Mouse (Mus musculus): Measurements from ENCODE around the gene Uhmk1. TPM values are rescaled to one million over a fixed set of nuclear protein-coding genes. Genes with fewer than 3 reads are reported as not detected.
A peak's percentile ranks its signal among the peaks of the same experiment; 100 is the strongest.

The Uhmk1 gene
- total and polyA plus RNA-seq, 3 experiments: 22.7 to 32.5 (median 25.0) TPM

DNA sequence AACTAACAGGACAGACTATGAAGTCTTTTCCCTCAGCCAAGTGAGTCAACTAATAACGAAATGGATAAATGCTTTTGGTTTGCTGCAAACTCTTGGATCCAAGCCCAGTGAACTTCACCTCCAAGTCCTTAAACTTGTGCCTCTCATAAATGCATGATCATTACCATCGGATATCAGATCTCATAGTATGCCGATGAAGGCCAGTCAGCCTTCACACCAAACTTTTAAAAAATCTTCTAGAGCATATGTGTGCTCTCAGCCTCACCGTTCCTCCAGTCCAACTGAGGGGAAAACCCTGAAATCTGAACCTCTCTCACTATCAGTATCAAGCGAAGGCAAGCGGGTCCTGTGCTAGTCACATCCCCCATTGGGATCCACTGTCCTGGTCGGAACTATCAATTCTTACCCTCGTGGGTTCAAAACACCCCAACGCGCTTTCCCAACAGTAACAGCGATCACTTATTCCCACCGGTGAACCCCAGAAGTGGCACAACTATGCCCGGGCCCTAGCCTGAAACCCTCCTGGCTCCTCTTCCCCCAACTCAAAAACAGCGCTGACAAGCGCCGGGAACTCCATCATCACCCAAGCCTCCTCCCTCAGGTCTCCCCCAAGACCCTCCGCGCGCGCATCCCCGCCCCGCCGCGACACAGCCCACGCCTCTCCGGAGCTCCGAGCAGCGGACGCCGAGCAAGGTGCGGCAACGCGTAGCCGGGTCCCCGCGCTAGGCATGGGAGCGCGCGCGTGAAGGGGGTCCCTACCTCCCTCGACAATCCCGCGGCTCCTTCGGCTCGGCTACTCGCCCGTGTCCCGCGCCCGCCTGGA is 41.0 kb downstream of the Uhmk1 start:
- H3K9ac ChIP-seq (ENCODE audit: insufficient read depth, low read depth): peak overlapping the region; percentile 74
- H3K4me3 ChIP-seq (replicated peaks in 1 of 3; ENCODE audit: low read depth in 2 of 3, low read length in 2 of 3, poor library complexity in 1 of 3): peak overlapping the region; percentile 85 to 91 (median 86)
- H3K4me2 ChIP-seq (ENCODE audit: insufficient read depth, low read depth, poor library complexity, severe bottlenecking): peak overlapping the region; percentile 96
- TF ChIP-seq SIN3A (IDR thresholded peaks at IDR 0.05; ENCODE audit: low read length) (peak; percentile 25), ETS1 (conservative IDR thresholded peaks at IDR 0.05; ENCODE audit: low read depth, low read length) (peak; percentile 33; the same call in 1 of the 2 replicates), MYC (IDR thresholded peaks at IDR 0.05; ENCODE audit: low read depth, low read length) (peak; percentile 55), SMC3 (IDR thresholded peaks at IDR 0.05; ENCODE audit: low read depth, low read length) (no peak)
- peaks cover 3 to 11% of the 10 kb centered on the region in 2 experiments for H3K36me3 ChIP-seq (replicated peaks in 1 of 2; ENCODE audit: control insufficient read depth in 1 of 2, insufficient read depth in 1 of 2, low read length in 1 of 2)
- dilution Hi-C loops (cut with MboI; ENCODE audit: extremely low pct_ligation_motif_present, extremely low pct_unique_long_range_greater_than_20kb, low sequenced_read_pairs) (no loop called here), in situ Hi-C loops (cut with MboI; ENCODE audit: low pct_ligation_motif_present, low pct_unique_long_range_greater_than_20kb, low sequenced_read_pairs) (loop anchor here (25.0 kb wide), 1 partner anchor 637 kb away; the partner anchor contains the start of gene Nuf2)
- peaks cover 2% of the 10 kb centered on the region for H3K27me3 ChIP-seq (replicated peaks)
- H3K79me2 ChIP-seq (replicated peaks; ENCODE audit: control insufficient read depth, extremely low read depth, insufficient read depth, poor library complexity, severe bottlenecking): peaks cover 42% of the 10 kb centered on the region
- DNase-seq (ENCODE audit: extremely low read depth): peak; percentile 71
- peak overlapping the region; percentile 48 for H3K27ac ChIP-seq (ENCODE audit: insufficient read depth, low read depth)
- peaks cover 10 to 48% of the 10 kb centered on the region in 2 experiments for H3K4me1 ChIP-seq (ENCODE audit: control insufficient read depth in 1 of 2, insufficient read depth in 2 of 2)
- no peaks in the 10 kb centered on the region for H3K9me3 ChIP-seq (replicated peaks; ENCODE audit: low read length)

DNA sequence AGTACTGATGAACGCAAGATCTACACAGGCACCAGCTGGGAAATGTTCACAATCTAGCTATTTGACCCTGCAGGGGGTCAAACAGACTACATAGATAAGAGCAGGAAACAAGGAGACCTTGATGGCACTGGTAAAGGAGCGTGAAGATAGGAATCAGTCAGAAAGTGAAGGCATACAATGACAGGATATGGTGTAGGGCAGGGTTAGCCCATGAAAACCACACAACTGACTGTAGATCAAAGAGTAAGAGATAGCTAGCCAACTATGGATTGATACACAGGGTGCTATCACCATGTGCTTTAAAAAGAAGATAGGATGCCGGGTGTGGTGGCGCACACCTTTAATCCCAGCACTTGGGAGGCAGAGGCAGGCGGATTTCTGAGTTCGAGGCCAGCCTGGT is 47.4 kb downstream of the Uhmk1 start:
- no peak overlapping the region for H3K9ac ChIP-seq (ENCODE audit: insufficient read depth, low read depth)
- H3K9me3 ChIP-seq (replicated peaks; ENCODE audit: low read length): no peaks in the 10 kb centered on the region
- in situ Hi-C loops (cut with MboI; ENCODE audit: low pct_ligation_motif_present, low pct_unique_long_range_greater_than_20kb, low sequenced_read_pairs): loop anchor here (25.0 kb wide), 1 partner anchor 630 kb away; the partner anchor contains the start of gene Nuf2
- peaks cover 18 to 56% of the 10 kb centered on the region in 2 experiments for H3K36me3 ChIP-seq (replicated peaks in 1 of 2; ENCODE audit: control insufficient read depth in 1 of 2, insufficient read depth in 1 of 2, low read length in 1 of 2)
- H3K27me3 ChIP-seq (replicated peaks): no peaks in the 10 kb centered on the region
- DNase-seq (ENCODE audit: extremely low read depth): no peak
- TF ChIP-seq NELFE (IDR thresholded peaks at IDR 0.05; ENCODE audit: low read depth, low read length): no peak
- no peak for TF ChIP-seq USF1 (IDR thresholded peaks at IDR 0.05; ENCODE audit: low read depth, low read length)
- no peak for TF ChIP-seq MAX (IDR thresholded peaks at IDR 0.05; ENCODE audit: low read length)
- TF ChIP-seq SMC3 (IDR thresholded peaks at IDR 0.05; ENCODE audit: low read depth, low read length): no peak
- TF ChIP-seq RCOR1 (conservative IDR thresholded peaks at IDR 0.05; ENCODE audit: low read depth, low read length): no peak
- no peak for TF ChIP-seq BHLHE40 (IDR thresholded peaks at IDR 0.05; ENCODE audit: low read depth, low read length)
- no peak for TF ChIP-seq NRF1 (IDR thresholded peaks at IDR 0.05; ENCODE audit: low read depth, low read length)
- TF ChIP-seq ZNF384 (IDR thresholded peaks at IDR 0.05; ENCODE audit: low read depth, low read length): no peak
- no peak for TF ChIP-seq ZKSCAN1 (IDR thresholded peaks at IDR 0.05; ENCODE audit: borderline replicate concordance, low read depth, low read length)
- no peak for TF ChIP-seq USF2 (conservative IDR thresholded peaks at IDR 0.05; ENCODE audit: low read depth, low read length)
- no peak for TF ChIP-seq POLR2A (IDR thresholded peaks at IDR 0.05; ENCODE audit: low read depth, low read length)
- TF ChIP-seq POLR2AphosphoS2 (IDR thresholded peaks at IDR 0.05; ENCODE audit: low read depth, low read length): no peak
- TF ChIP-seq JUND (conservative IDR thresholded peaks at IDR 0.05; ENCODE audit: low read depth, low read length): no peak
- TF ChIP-seq JUN (IDR thresholded peaks at IDR 0.05; ENCODE audit: insufficient read depth, low read depth, low read length): no peak
- TF ChIP-seq MAFK (IDR thresholded peaks at IDR 0.05; ENCODE audit: insufficient replicate concordance, low read length): no peak
- TF ChIP-seq IRF4 (IDR thresholded peaks at IDR 0.05; ENCODE audit: low read depth, low read length): no peak
- TF ChIP-seq ETS1 (conservative IDR thresholded peaks at IDR 0.05; ENCODE audit: low read depth, low read length): no peak
- TF ChIP-seq UBTF (IDR thresholded peaks at IDR 0.05; ENCODE audit: low read depth, low read length): no peak
- TF ChIP-seq E2F4 (IDR thresholded peaks at IDR 0.05; ENCODE audit: insufficient replicate concordance, low read depth, low read length): no peak
- no peak overlapping the region for H3K4me2 ChIP-seq (ENCODE audit: insufficient read depth, low read depth, poor library complexity, severe bottlenecking)
- no peak overlapping the region for H3K4me3 ChIP-seq (replicated peaks in 1 of 3; ENCODE audit: low read depth in 2 of 3, low read length in 2 of 3, poor library complexity in 1 of 3)
- H3K27ac ChIP-seq (ENCODE audit: insufficient read depth, low read depth): no peak overlapping the region
- H3K4me1 ChIP-seq (ENCODE audit: control insufficient read depth in 1 of 2, insufficient read depth in 2 of 2): peaks cover 4 to 41% of the 10 kb centered on the region in 2 experiments
- H3K79me2 ChIP-seq (replicated peaks; ENCODE audit: control insufficient read depth, extremely low read depth, insufficient read depth, poor library complexity, severe bottlenecking): peaks cover 38% of the 10 kb centered on the region
- dilution Hi-C loops (cut with MboI; ENCODE audit: extremely low pct_ligation_motif_present, extremely low pct_unique_long_range_greater_than_20kb, low sequenced_read_pairs): no loop called here

Measured in CH12.LX (cell line).